Mouse (Mus musculus) kidney, adult 2 months (tissue): Measurements from ENCODE around the gene Ubl3.

ENCODE experiments used
- CTCF ChIP-seq: fragments of 200-500 bp; conservative IDR thresholded peaks from 2 replicates; pipeline ENCODE4 v1.5.1; 2011; ENCODE audit warnings: low read depth, mild to moderate bottlenecking, control low read depth, low read length, moderate library complexity, mixed read lengths; ENCODE audit not compliant: insufficient read depth, insufficient read length
- POLR2A ChIP-seq: fragments of 200-500 bp; IDR thresholded peaks from one replicate; pipeline ENCODE4 v1.6.1; 2011; ENCODE audit warnings: low read depth, low read length, control low read depth

DNA sequence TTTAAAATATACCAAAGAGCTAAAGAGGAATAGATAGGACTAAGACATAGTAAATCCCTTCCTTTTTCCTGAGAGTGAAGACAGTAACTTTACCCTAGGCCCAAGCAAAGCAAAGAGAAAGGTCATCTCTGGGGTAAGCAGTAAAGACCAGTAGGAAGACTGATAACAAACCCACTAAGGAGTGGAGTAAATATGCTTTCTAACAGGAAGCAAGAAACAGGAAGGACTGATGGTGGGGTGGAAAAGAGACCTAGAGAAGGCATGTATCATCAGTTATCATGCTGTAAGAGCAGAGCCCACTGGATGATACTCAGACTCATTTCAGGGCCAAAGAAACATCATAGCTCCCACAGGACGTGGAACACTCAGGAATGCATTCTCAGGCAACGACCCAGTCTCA, 10.4 kb downstream of the Ubl3 start:
- TF ChIP-seq POLR2A = no peak
- TF ChIP-seq CTCF = no peak
